Comparison of ENCODE assay signal across 1 mouse cellular context in genomic region chr5:136027612-136028311, GRCm38 (mm10).
TF ChIP-seq lines count a peak whose summit lies in the region.

No protein-coding gene starts in this region.

TF ChIP-seq in CH12.LX, 34 proteins besides CTCF, POLR2A, EP300 and RAD21:
- TF ChIP-seq SMC3 (IDR thresholded peaks at IDR 0.05; ENCODE audit: low read depth, low read length) = peak; percentile 67
- TF ChIP-seq GABPA (IDR thresholded peaks at IDR 0.05; ENCODE audit: insufficient replicate concordance, low read depth, low read length) = no peak
